In genomic region chr11:116099462-116099861, GRCm38 (mm10) we compare ENCODE assay signal across 12 mouse cellular contexts. TPM values are rescaled to one million over a fixed set of nuclear protein-coding genes. Genes with fewer than 3 reads are reported as not detected.
DNase-seq lines count a peak whose midpoint lies in the region; ATAC-seq and TF ChIP-seq lines count a peak whose summit lies in the region.
"Had no signal": no experiment of that assay in that cellular context is flagged by ENCODE, and none has a peak within 500 bp of the region (broad histone marks: within the 10 kb centered on the region; RNA-seq: fewer than 3 reads in every experiment).

No protein-coding gene starts in this region.

- H3K9me3 ChIP-seq in forebrain, embryonic 10.5 days = peaks cover 5% of the 10 kb centered on the region; the same call in 1 of the 2 replicates
- H3K9me3 ChIP-seq in forebrain, embryonic 13.5 days (replicated peaks) = no peaks in the 10 kb centered on the region; the same call in 1 of the 2 replicates
- H3K9me3 ChIP-seq in lung, embryonic 16.5 days (ENCODE audit: control insufficient read depth, low read length) = peaks cover 4% of the 10 kb centered on the region
- H3K9me3 ChIP-seq in lung, postnatal 0 days (ENCODE audit: low read length) = no peaks in the 10 kb centered on the region
- no peaks in the 10 kb centered on the region for H3K9me3 ChIP-seq in stomach, postnatal 0 days (ENCODE audit: control insufficient read depth, low read length)

- H3K4me3 ChIP-seq in forebrain, embryonic 10.5 days = no peak overlapping the region
- H3K4me3 ChIP-seq in forebrain, embryonic 13.5 days = no peak overlapping the region
- peak overlapping the region; percentile 52 for H3K4me3 ChIP-seq in kidney, adult 2 months (ENCODE audit: insufficient read depth, low read depth, low read length)
- no peak overlapping the region for H3K4me3 ChIP-seq in lung, embryonic 16.5 days (ENCODE audit: low read length)
- H3K4me3 ChIP-seq in lung, postnatal 0 days (ENCODE audit: low read depth, low read length) = no peak overlapping the region
- no peak overlapping the region for H3K4me3 ChIP-seq in stomach, postnatal 0 days (ENCODE audit: low read depth, low read length)

- H3K9ac ChIP-seq in forebrain, embryonic 13.5 days = no peak overlapping the region
- no peak overlapping the region for H3K9ac ChIP-seq in lung, embryonic 16.5 days (ENCODE audit: low read length)
- H3K9ac ChIP-seq in lung, postnatal 0 days (replicated peaks; ENCODE audit: low read depth) = no peak overlapping the region
- H3K9ac ChIP-seq in stomach, postnatal 0 days (ENCODE audit: low read length) = 0 out of 2 replicates have a peak overlapping the region, but pooled peaks have one; percentile 13
- H3K9ac ChIP-seq: forebrain, postnatal 0 days had no signal

- TF ChIP-seq POLR2A in kidney, adult 2 months (IDR thresholded peaks at IDR 0.05; ENCODE audit: low read depth, low read length) = no peak

- TF ChIP-seq CTCF in kidney, adult 2 months (conservative IDR thresholded peaks at IDR 0.05; ENCODE audit: insufficient read depth, insufficient read length, low read depth, low read length) = no peak
- no peak for TF ChIP-seq CTCF in lung, postnatal 0 days (IDR thresholded peaks at IDR 0.05)
- TF ChIP-seq CTCF in stomach, postnatal 0 days (IDR thresholded peaks at IDR 0.05; ENCODE audit: low read depth) = no peak

- ATAC-seq in forebrain, embryonic 13.5 days = no peak
- ATAC-seq in lung, embryonic 16.5 days (ENCODE audit: low read depth) = no peak
- ATAC-seq in lung, postnatal 0 days = no peak
- no peak for ATAC-seq in stomach, postnatal 0 days (ENCODE audit: low FRiP score, low TSS enrichment)
- ATAC-seq: forebrain, postnatal 0 days had no signal

- H3K27me3 ChIP-seq in forebrain, embryonic 10.5 days (ENCODE audit: poor library complexity, severe bottlenecking) = peaks cover 13% of the 10 kb centered on the region; the same call in 1 of the 2 replicates
- H3K27me3 ChIP-seq in forebrain, embryonic 13.5 days = no peaks in the 10 kb centered on the region
- no peaks in the 10 kb centered on the region for H3K27me3 ChIP-seq in kidney, adult 2 months (replicated peaks; ENCODE audit: control insufficient read depth, insufficient read depth, low read length)
- H3K27me3 ChIP-seq in lung, embryonic 16.5 days (ENCODE audit: control insufficient read depth, insufficient read depth, low read depth, low read length) = no peaks in the 10 kb centered on the region
- no peaks in the 10 kb centered on the region for H3K27me3 ChIP-seq in lung, postnatal 0 days (replicated peaks; ENCODE audit: insufficient read depth, low read length)
- H3K27me3 ChIP-seq in stomach, postnatal 0 days (ENCODE audit: control insufficient read depth, insufficient read depth, low read length) = no peaks in the 10 kb centered on the region

- no peak for TF ChIP-seq EP300 in lung, postnatal 0 days (IDR thresholded peaks at IDR 0.05)
- TF ChIP-seq EP300 in stomach, postnatal 0 days (optimal IDR thresholded peaks at IDR 0.05) = no peak

- H3K4me1 ChIP-seq in forebrain, embryonic 10.5 days = peaks cover 44% of the 10 kb centered on the region
- peaks cover 26% of the 10 kb centered on the region for H3K4me1 ChIP-seq in forebrain, embryonic 13.5 days
- peaks cover 43% of the 10 kb centered on the region for H3K4me1 ChIP-seq in kidney, adult 2 months (ENCODE audit: control insufficient read depth, insufficient read depth, low read length)
- peaks cover 44% of the 10 kb centered on the region for H3K4me1 ChIP-seq in lung, embryonic 16.5 days (replicated peaks; ENCODE audit: control insufficient read depth, insufficient read depth, low read length)
- H3K4me1 ChIP-seq in lung, postnatal 0 days (ENCODE audit: insufficient read depth, low read depth, low read length) = peaks cover 16% of the 10 kb centered on the region
- peaks cover 39% of the 10 kb centered on the region for H3K4me1 ChIP-seq in stomach, postnatal 0 days (replicated peaks; ENCODE audit: control insufficient read depth, insufficient read depth)

- DNase-seq in forebrain, embryonic 10.5 days (ENCODE audit: extremely low spot score, low spot score) = no peak
- no peak for DNase-seq in kidney, adult 2 months
- DNase-seq in kidney, adult 8-10 months = no peak
- DNase-seq in lung, postnatal 0 days (ENCODE audit: low spot score) = no peak
- DNase-seq in stomach, postnatal 0 days (ENCODE audit: low spot score) = no peak
- DNase-seq in Muller cell, postnatal 12 days (ENCODE audit: inconsistent ontology term) = no peak
- DNase-seq: adrenal gland, postnatal 25 days; forebrain, postnatal 0 days; lung, postnatal 10 days had no signal

- WGBS in forebrain, embryonic 10.5 days = 91% methylated on average over 6 of the region's 6 CpGs
- 92% methylated on average over 6 of the region's 6 CpGs for WGBS in forebrain, embryonic 13.5 days
- 31% methylated on average over 6 of the region's 6 CpGs for WGBS in kidney, adult 2 months
- WGBS in lung, embryonic 16.5 days = 73% methylated on average over 6 of the region's 6 CpGs
- 85% methylated on average over 6 of the region's 6 CpGs for WGBS in lung, postnatal 0 days
- 81% methylated on average over 6 of the region's 6 CpGs for WGBS in stomach, postnatal 0 days

- no peaks in the 10 kb centered on the region for H3K36me3 ChIP-seq in forebrain, embryonic 10.5 days (replicated peaks)
- H3K36me3 ChIP-seq in forebrain, embryonic 13.5 days (ENCODE audit: poor library complexity, severe bottlenecking) = no peaks in the 10 kb centered on the region
- no peaks in the 10 kb centered on the region for H3K36me3 ChIP-seq in kidney, adult 2 months (ENCODE audit: control insufficient read depth, insufficient read depth, low read length)
- H3K36me3 ChIP-seq in lung, embryonic 16.5 days (ENCODE audit: control insufficient read depth, insufficient read depth, low read length) = no peaks in the 10 kb centered on the region
- H3K36me3 ChIP-seq in lung, postnatal 0 days (ENCODE audit: insufficient read depth, low read length) = no peaks in the 10 kb centered on the region
- H3K36me3 ChIP-seq in stomach, postnatal 0 days (ENCODE audit: control insufficient read depth, insufficient read depth, low read length) = no peaks in the 10 kb centered on the region

- 0 out of 2 replicates have a peak overlapping the region, but pooled peaks have one; percentile 31 for H3K27ac ChIP-seq in forebrain, embryonic 10.5 days
- H3K27ac ChIP-seq in forebrain, embryonic 13.5 days = no peak overlapping the region
- peak overlapping the region; percentile 95 for H3K27ac ChIP-seq in kidney, adult 2 months (ENCODE audit: insufficient read depth, low read depth, low read length)
- peak overlapping the region; percentile 36; the same call in 1 of the 2 replicates for H3K27ac ChIP-seq in lung, embryonic 16.5 days (ENCODE audit: low read length)
- H3K27ac ChIP-seq in lung, postnatal 0 days (ENCODE audit: low read length) = no peak overlapping the region
- peak overlapping the region; percentile 95 for H3K27ac ChIP-seq in stomach, postnatal 0 days (replicated peaks)

- no peak overlapping the region for H3K4me2 ChIP-seq in forebrain, embryonic 13.5 days
- H3K4me2 ChIP-seq in lung, embryonic 16.5 days (ENCODE audit: low read depth, low read length) = no peak overlapping the region
- H3K4me2 ChIP-seq in lung, postnatal 0 days (replicated peaks; ENCODE audit: low read depth, low read length) = no peak overlapping the region
- no peak overlapping the region for H3K4me2 ChIP-seq in stomach, postnatal 0 days (replicated peaks; ENCODE audit: low read depth)
- H3K4me2 ChIP-seq: midbrain, embryonic 11.5 days had no signal

RNA-seq across cellular contexts. Expression of gene Wbp2, which starts 12.7 kb away (rescaled TPM):
- polyA plus RNA-seq in forebrain, embryonic 10.5 days (2016; fragmentation: Nextera tagmentation; extraction: Ambion mirVana) = 71.0 and 73.6 TPM in 2 replicates
- 114 and 115 TPM in 2 replicates for polyA plus RNA-seq in forebrain, embryonic 13.5 days (2015; fragmentation: Nextera tagmentation; extraction: Ambion mirVana)
- polyA plus RNA-seq in kidney, adult 2 months (2012; rRNA removed) = 391 and 392 TPM in 2 replicates
- 95.4 and 98.9 TPM in 2 replicates for polyA plus RNA-seq in lung, embryonic 16.5 days (2015; fragmentation: Nextera tagmentation; extraction: Ambion mirVana)
- polyA plus RNA-seq in lung, postnatal 0 days (2015; fragmentation: Nextera tagmentation; extraction: Ambion mirVana) = 84.8 and 108 TPM in 2 replicates
- polyA plus RNA-seq in stomach, postnatal 0 days (2015; fragmentation: Nextera tagmentation; extraction: Ambion mirVana) = 71.0 and 89.6 TPM in 2 replicates

RNA-seq across cellular contexts. Expression of gene Unc13d, which starts 21.7 kb away (rescaled TPM):
- 3.7 and 3.8 TPM in 2 replicates for polyA plus RNA-seq in forebrain, embryonic 10.5 days (2016; fragmentation: Nextera tagmentation; extraction: Ambion mirVana)
- 0.84 and 0.98 TPM in 2 replicates for polyA plus RNA-seq in forebrain, embryonic 13.5 days (2015; fragmentation: Nextera tagmentation; extraction: Ambion mirVana)
- 1.1 and 2.4 TPM in 2 replicates for polyA plus RNA-seq in kidney, adult 2 months (2012; rRNA removed)
- polyA plus RNA-seq in lung, embryonic 16.5 days (2015; fragmentation: Nextera tagmentation; extraction: Ambion mirVana) = 7.2 and 8.9 TPM in 2 replicates
- polyA plus RNA-seq in lung, postnatal 0 days (2015; fragmentation: Nextera tagmentation; extraction: Ambion mirVana) = 14.9 and 25.3 TPM in 2 replicates
- polyA plus RNA-seq in stomach, postnatal 0 days (2015; fragmentation: Nextera tagmentation; extraction: Ambion mirVana) = 2.3 and 2.8 TPM in 2 replicates

RNA-seq across cellular contexts. Expression of gene Trim47, which starts 27.5 kb away (rescaled TPM):
- 2.1 and 2.4 TPM in 2 replicates for polyA plus RNA-seq in forebrain, embryonic 10.5 days (2016; fragmentation: Nextera tagmentation; extraction: Ambion mirVana)
- polyA plus RNA-seq in forebrain, embryonic 13.5 days (2015; fragmentation: Nextera tagmentation; extraction: Ambion mirVana) = 2.7 and 2.8 TPM in 2 replicates
- polyA plus RNA-seq in kidney, adult 2 months (2012; rRNA removed) = 34.9 and 39.6 TPM in 2 replicates
- 20.4 and 24.8 TPM in 2 replicates for polyA plus RNA-seq in lung, embryonic 16.5 days (2015; fragmentation: Nextera tagmentation; extraction: Ambion mirVana)
- polyA plus RNA-seq in lung, postnatal 0 days (2015; fragmentation: Nextera tagmentation; extraction: Ambion mirVana) = 26.3 and 28.8 TPM in 2 replicates
- 33.8 and 34.6 TPM in 2 replicates for polyA plus RNA-seq in stomach, postnatal 0 days (2015; fragmentation: Nextera tagmentation; extraction: Ambion mirVana)

RNA-seq across cellular contexts. Expression of gene Trim65, which starts 31.5 kb away (rescaled TPM):
- polyA plus RNA-seq in forebrain, embryonic 10.5 days (2016; fragmentation: Nextera tagmentation; extraction: Ambion mirVana) = 1.7 TPM in 2 replicates
- polyA plus RNA-seq in forebrain, embryonic 13.5 days (2015; fragmentation: Nextera tagmentation; extraction: Ambion mirVana) = 1.2 and 1.6 TPM in 2 replicates
- 9.5 and 9.6 TPM in 2 replicates for polyA plus RNA-seq in kidney, adult 2 months (2012; rRNA removed)
- 5.1 and 6.4 TPM in 2 replicates for polyA plus RNA-seq in lung, embryonic 16.5 days (2015; fragmentation: Nextera tagmentation; extraction: Ambion mirVana)
- polyA plus RNA-seq in lung, postnatal 0 days (2015; fragmentation: Nextera tagmentation; extraction: Ambion mirVana) = 3.9 TPM in 2 replicates
- polyA plus RNA-seq in stomach, postnatal 0 days (2015; fragmentation: Nextera tagmentation; extraction: Ambion mirVana) = 3.3 and 4.1 TPM in 2 replicates

RNA-seq across cellular contexts. Expression of gene Mrpl38, which starts 39.2 kb away (rescaled TPM):
- 112 and 114 TPM in 2 replicates for polyA plus RNA-seq in forebrain, embryonic 10.5 days (2016; fragmentation: Nextera tagmentation; extraction: Ambion mirVana)
- 79.8 and 86.1 TPM in 2 replicates for polyA plus RNA-seq in forebrain, embryonic 13.5 days (2015; fragmentation: Nextera tagmentation; extraction: Ambion mirVana)
- 69.9 and 70.7 TPM in 2 replicates for polyA plus RNA-seq in kidney, adult 2 months (2012; rRNA removed)
- 79.3 and 80.6 TPM in 2 replicates for polyA plus RNA-seq in lung, embryonic 16.5 days (2015; fragmentation: Nextera tagmentation; extraction: Ambion mirVana)
- 44.1 and 45.9 TPM in 2 replicates for polyA plus RNA-seq in lung, postnatal 0 days (2015; fragmentation: Nextera tagmentation; extraction: Ambion mirVana)
- 49.5 and 50.2 TPM in 2 replicates for polyA plus RNA-seq in stomach, postnatal 0 days (2015; fragmentation: Nextera tagmentation; extraction: Ambion mirVana)

Comparison
In these comparisons a context has a peak if more than half of its experiments do, and no peak if none do; other contexts are left out.
1. H3K27ac ChIP-seq: peak in forebrain, embryonic 10.5 days (single experiment), kidney, adult 2 months (single experiment), lung, embryonic 16.5 days (single experiment) and stomach, postnatal 0 days (single experiment); none in forebrain, embryonic 13.5 days (single experiment) and lung, postnatal 0 days (single experiment).